Mouse (Mus musculus): ENCODE measurements around the gene Ginm1. TPM values are rescaled to one million over a fixed set of nuclear protein-coding genes. Genes with fewer than 3 reads are reported as not detected.

Ginm1 gene
- polyA plus RNA-seq, 1 experiment, result 20.2 TPM

DNA sequence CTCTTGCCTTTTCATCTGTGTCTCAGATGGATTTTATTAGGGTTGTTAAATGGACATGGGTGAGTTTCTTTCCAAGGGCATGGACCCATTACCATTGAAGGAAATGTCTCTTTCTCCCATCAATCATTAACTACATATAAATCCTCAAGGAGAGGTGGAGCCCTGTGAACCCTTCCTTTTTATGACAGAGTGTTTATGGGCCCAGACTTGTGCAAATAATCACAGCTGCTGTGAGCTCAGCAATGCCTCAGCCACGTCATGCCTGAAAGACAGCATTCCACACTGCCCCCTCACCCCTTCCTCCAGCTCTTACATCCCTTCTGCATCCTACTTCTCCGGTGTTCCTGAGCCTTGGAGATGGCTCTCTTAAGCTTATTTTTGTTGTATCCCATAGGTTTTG is 5.3 kb downstream of the Ginm1 start:
- no peaks in the 10 kb centered on the region for H3K27me3 ChIP-seq (ENCODE audit: control insufficient read depth, insufficient read depth, low read length)
- 87% methylated on average over 2 of the region's 2 CpGs for WGBS

DNA sequence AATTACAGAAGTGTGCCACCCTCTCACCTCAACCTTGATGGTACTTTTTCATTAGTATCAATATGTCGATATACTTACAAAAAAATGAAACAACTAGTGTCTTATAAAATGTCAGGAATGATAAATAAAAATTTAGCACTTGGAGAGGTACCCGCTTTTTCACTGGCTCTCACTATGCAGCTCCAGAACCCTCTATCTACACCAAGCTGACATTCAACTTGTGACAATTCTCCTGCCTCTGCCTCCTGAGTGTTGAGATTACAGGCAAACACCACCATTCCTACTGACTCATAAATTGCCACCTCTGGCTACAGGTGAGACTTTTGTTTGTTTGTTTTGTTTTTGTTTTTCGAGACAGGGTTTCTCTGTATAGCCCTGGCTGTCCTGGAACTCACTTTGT is 11.4 kb downstream of the Ginm1 start:
- Histone ChIP-seq H3K4me1 (replicated peaks; ENCODE audit: control insufficient read depth, insufficient read depth, low read length) (peaks cover 5% of the 10 kb centered on the region), H3K27ac (ENCODE audit: control insufficient read depth, insufficient read depth, low read length) (no peak overlapping the region), H3K36me3 (ENCODE audit: control insufficient read depth, insufficient read depth, low read length) (no peaks in the 10 kb centered on the region; the same call in 1 of the 2 replicates), H3K27me3 (ENCODE audit: control insufficient read depth, insufficient read depth, low read length) (no peaks in the 10 kb centered on the region), H3K4me3 (ENCODE audit: control insufficient read depth, insufficient read depth, low read length) (no peak overlapping the region)
- no peak for DNase-seq
- TF ChIP-seq CTCF (IDR thresholded peaks at IDR 0.05; ENCODE audit: borderline replicate concordance, control insufficient read depth, extremely low read depth, insufficient read depth, low read length, poor library complexity) (no peak), POLR2A (IDR thresholded peaks at IDR 0.05; ENCODE audit: control insufficient read depth, extremely low read depth, insufficient read depth, low read length, poor library complexity) (no peak)
- 53% methylated on average over 3 of the region's 3 CpGs for WGBS

More for the DNA sequence above, 5.3 kb downstream of the Ginm1 start:
- Histone ChIP-seq H3K27ac (ENCODE audit: control insufficient read depth, insufficient read depth, low read length) (no peak overlapping the region), H3K36me3 (ENCODE audit: control insufficient read depth, insufficient read depth, low read length) (peaks cover 3% of the 10 kb centered on the region; the same call in 1 of the 2 replicates), H3K4me1 (replicated peaks; ENCODE audit: control insufficient read depth, insufficient read depth, low read length) (no peaks in the 10 kb centered on the region; the same call in 1 of the 2 replicates), H3K4me3 (ENCODE audit: control insufficient read depth, insufficient read depth, low read length) (no peak overlapping the region)
- DNase-seq, result no peak
- TF ChIP-seq POLR2A (IDR thresholded peaks at IDR 0.05; ENCODE audit: control insufficient read depth, extremely low read depth, insufficient read depth, low read length, poor library complexity), result no peak
- no peak for TF ChIP-seq CTCF (IDR thresholded peaks at IDR 0.05; ENCODE audit: borderline replicate concordance, control insufficient read depth, extremely low read depth, insufficient read depth, low read length, poor library complexity)

DNA sequence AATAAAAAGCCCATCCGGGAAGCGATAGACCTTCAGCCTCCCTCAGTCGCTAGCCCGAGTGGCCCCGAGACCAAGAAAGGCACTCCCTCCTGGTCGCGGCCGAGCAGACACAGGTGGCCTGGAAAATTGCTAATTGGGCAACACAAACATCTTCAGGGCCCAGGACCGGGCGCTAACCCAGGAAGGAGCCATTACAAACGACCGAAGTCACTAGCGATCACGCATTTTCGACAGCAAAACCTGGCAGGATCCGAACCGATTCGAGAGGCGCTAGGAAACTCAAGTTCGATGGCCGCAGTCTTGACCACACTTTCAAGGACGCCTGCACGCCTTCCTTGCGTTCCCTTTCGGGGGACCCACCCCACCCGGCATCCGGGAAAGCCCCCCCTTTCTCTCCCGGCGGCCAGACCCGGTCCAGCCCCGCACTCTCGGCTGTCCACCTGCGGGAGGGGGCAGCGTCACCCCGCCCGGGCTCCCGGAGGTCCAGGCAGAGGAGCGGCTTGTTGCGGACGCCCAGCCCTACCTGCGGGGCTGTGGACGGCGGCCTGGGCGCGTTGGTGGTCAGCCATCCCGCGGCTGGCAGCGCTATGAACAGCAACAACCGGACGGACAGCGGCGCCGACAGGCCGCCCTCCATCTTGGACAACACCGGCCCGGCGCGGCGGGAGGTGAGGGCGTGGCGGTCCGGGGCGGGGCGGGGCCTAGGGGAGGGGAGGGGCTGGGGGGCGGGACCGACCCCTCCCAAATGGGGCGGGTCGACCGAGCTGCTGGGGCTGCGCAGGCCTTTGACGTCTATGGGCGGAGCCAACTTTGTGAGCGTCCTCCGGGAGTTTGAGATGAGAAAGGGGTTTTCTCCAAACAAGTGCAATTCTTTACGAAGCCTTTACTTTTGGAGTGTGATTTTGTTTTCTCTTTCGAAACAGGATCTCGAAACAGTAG is 12.1 kb downstream of the Ginm1 start:
- Histone ChIP-seq H3K4me3 (ENCODE audit: control insufficient read depth, insufficient read depth, low read length) (peak overlapping the region; percentile 94), H3K27ac (ENCODE audit: control insufficient read depth, insufficient read depth, low read length) (no peak overlapping the region), H3K27me3 (ENCODE audit: control insufficient read depth, insufficient read depth, low read length) (no peaks in the 10 kb centered on the region), H3K4me1 (replicated peaks; ENCODE audit: control insufficient read depth, insufficient read depth, low read length) (peaks cover 5% of the 10 kb centered on the region), H3K36me3 (ENCODE audit: control insufficient read depth, insufficient read depth, low read length) (no peaks in the 10 kb centered on the region; the same call in 1 of the 2 replicates)
- no peak for TF ChIP-seq CTCF (IDR thresholded peaks at IDR 0.05; ENCODE audit: borderline replicate concordance, control insufficient read depth, extremely low read depth, insufficient read depth, low read length, poor library complexity)
- 0 out of 2 replicates have a peak, but pooled peaks have one; percentile 19 for TF ChIP-seq POLR2A (IDR thresholded peaks at IDR 0.05; ENCODE audit: control insufficient read depth, extremely low read depth, insufficient read depth, low read length, poor library complexity)
- under 1% methylated on average over 66 of the region's 77 CpGs for WGBS
- peak; percentile 88 for DNase-seq

GRCm38 (mm10) chr10:7779751-7780237 is 12.8 kb downstream of the Ginm1 start:
- TF ChIP-seq CTCF (IDR thresholded peaks at IDR 0.05; ENCODE audit: borderline replicate concordance, control insufficient read depth, extremely low read depth, insufficient read depth, low read length, poor library complexity), result no peak
- TF ChIP-seq POLR2A (IDR thresholded peaks at IDR 0.05; ENCODE audit: control insufficient read depth, extremely low read depth, insufficient read depth, low read length, poor library complexity), result no peak
- no peak overlapping the region for H3K27ac ChIP-seq (ENCODE audit: control insufficient read depth, insufficient read depth, low read length)
- peaks cover 5% of the 10 kb centered on the region for H3K4me1 ChIP-seq (replicated peaks; ENCODE audit: control insufficient read depth, insufficient read depth, low read length)
- 32% methylated on average over 7 of the region's 7 CpGs for WGBS
- no peak for DNase-seq
- H3K27me3 ChIP-seq (ENCODE audit: control insufficient read depth, insufficient read depth, low read length), result no peaks in the 10 kb centered on the region
- peak overlapping the region; percentile 94 for H3K4me3 ChIP-seq (ENCODE audit: control insufficient read depth, insufficient read depth, low read length)
- H3K36me3 ChIP-seq (ENCODE audit: control insufficient read depth, insufficient read depth, low read length), result peaks cover 2% of the 10 kb centered on the region

- 97% methylated on average over 3 of the region's 3 CpGs for WGBS
These were observed 14.3 kb downstream of the Ginm1 start for GRCm38 (mm10) chr10:7778361-7778760.

DNA sequence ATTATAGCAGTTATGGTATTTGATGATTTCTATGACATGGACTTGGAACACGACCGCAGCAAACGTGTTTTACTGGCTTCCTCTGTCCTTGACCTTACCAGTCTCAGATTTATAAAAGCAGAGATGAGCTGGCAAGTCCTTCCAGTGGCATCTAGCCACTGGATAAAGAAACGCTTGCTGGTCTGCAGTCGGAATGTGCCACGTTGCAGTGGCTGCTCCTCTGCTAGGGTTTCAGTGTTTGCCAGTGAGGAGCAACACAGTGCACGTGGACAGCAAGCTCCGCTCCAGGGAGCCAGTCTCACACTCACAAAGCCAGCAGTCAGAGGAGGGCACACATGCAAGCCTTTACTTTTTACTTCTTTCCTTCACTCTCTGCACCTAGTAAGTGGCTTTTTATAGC is 17.2 kb downstream of the Ginm1 start:
- TF ChIP-seq CTCF (IDR thresholded peaks at IDR 0.05; ENCODE audit: borderline replicate concordance, control insufficient read depth, extremely low read depth, insufficient read depth, low read length, poor library complexity), result no peak
- no peak for TF ChIP-seq POLR2A (IDR thresholded peaks at IDR 0.05; ENCODE audit: control insufficient read depth, extremely low read depth, insufficient read depth, low read length, poor library complexity)
- Histone ChIP-seq H3K27me3 (ENCODE audit: control insufficient read depth, insufficient read depth, low read length) (no peaks in the 10 kb centered on the region), H3K36me3 (ENCODE audit: control insufficient read depth, insufficient read depth, low read length) (peaks cover 14% of the 10 kb centered on the region), H3K4me1 (replicated peaks; ENCODE audit: control insufficient read depth, insufficient read depth, low read length) (peaks cover 5% of the 10 kb centered on the region), H3K27ac (ENCODE audit: control insufficient read depth, insufficient read depth, low read length) (no peak overlapping the region), H3K4me3 (ENCODE audit: control insufficient read depth, insufficient read depth, low read length) (no peak overlapping the region)
- no peak for DNase-seq
- 98% methylated on average over 8 of the region's 8 CpGs for WGBS

More at GRCm38 (mm10) chr10:7778361-7778760, 14.3 kb downstream of the Ginm1 start:
- no peak overlapping the region for H3K27ac ChIP-seq (ENCODE audit: control insufficient read depth, insufficient read depth, low read length)
- no peak for TF ChIP-seq CTCF (IDR thresholded peaks at IDR 0.05; ENCODE audit: borderline replicate concordance, control insufficient read depth, extremely low read depth, insufficient read depth, low read length, poor library complexity)
- no peak for TF ChIP-seq POLR2A (IDR thresholded peaks at IDR 0.05; ENCODE audit: control insufficient read depth, extremely low read depth, insufficient read depth, low read length, poor library complexity)
- no peaks in the 10 kb centered on the region for H3K27me3 ChIP-seq (ENCODE audit: control insufficient read depth, insufficient read depth, low read length)
- peaks cover 4% of the 10 kb centered on the region for H3K36me3 ChIP-seq (ENCODE audit: control insufficient read depth, insufficient read depth, low read length)
- H3K4me1 ChIP-seq (replicated peaks; ENCODE audit: control insufficient read depth, insufficient read depth, low read length), result peaks cover 5% of the 10 kb centered on the region
- no peak overlapping the region for H3K4me3 ChIP-seq (ENCODE audit: control insufficient read depth, insufficient read depth, low read length)
- no peak for DNase-seq

Data from thymus, adult 2 months (tissue).